Mouse (Mus musculus) right cerebral cortex, postnatal 25 days (tissue): ENCODE results near the gene Tubb4a.
"Not testable (repeated sequence)": the region's sequence is repeated elsewhere in the genome, so short reads cannot be mapped to it uniquely, and the experiment has no call there.

Experiments used
- DNase-seq: peaks from one replicate; pipeline ENCODE4 v3.0.0; 2022

Gene Tubb4a

GRCm38 (mm10) chr17:57087049-57087832 is at the start of gene Tubb4a:
Gene Tubb4a (minus strand): TSS chr17:57087782.
- peak; percentile 86 for DNase-seq

- DNase-seq = no peak
Observed at GRCm38 (mm10) chr17:57135635-57136034, 48.1 kb upstream of the Tubb4a start.

DNA sequence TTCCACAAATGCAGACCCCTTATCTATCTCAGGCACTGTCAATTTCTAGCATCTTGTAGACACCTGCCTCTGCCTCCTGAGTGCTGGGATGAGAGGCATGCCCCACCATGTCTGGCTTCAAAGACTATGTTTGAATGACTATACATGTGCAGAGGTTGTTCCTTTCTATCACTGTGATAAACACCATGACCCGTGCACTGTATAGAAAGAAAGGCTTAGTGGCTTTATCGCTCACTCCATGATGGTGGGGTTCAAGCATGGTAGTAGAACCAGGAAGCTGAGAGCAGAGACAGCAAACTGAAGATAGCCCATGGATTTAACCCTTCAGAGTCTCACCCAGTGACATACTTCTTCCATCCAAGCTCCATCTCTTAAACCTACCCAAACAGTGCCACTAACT is 47.1 kb upstream of the Tubb4a start:
- DNase-seq = no peak

GRCm38 (mm10) chr17:57134021-57134420 is 46.4 kb upstream of the Tubb4a start:
- DNase-seq = not testable (repeated sequence)

- no peak for DNase-seq
Observed at GRCm38 (mm10) chr17:57131793-57132192, 44.2 kb upstream of the Tubb4a start.

GRCm38 (mm10) chr17:57125853-57126622 is 38.5 kb upstream of the Tubb4a start:
- no peak for DNase-seq

GRCm38 (mm10) chr17:57124792-57125191 is 37.2 kb upstream of the Tubb4a start:
- no peak for DNase-seq

DNA sequence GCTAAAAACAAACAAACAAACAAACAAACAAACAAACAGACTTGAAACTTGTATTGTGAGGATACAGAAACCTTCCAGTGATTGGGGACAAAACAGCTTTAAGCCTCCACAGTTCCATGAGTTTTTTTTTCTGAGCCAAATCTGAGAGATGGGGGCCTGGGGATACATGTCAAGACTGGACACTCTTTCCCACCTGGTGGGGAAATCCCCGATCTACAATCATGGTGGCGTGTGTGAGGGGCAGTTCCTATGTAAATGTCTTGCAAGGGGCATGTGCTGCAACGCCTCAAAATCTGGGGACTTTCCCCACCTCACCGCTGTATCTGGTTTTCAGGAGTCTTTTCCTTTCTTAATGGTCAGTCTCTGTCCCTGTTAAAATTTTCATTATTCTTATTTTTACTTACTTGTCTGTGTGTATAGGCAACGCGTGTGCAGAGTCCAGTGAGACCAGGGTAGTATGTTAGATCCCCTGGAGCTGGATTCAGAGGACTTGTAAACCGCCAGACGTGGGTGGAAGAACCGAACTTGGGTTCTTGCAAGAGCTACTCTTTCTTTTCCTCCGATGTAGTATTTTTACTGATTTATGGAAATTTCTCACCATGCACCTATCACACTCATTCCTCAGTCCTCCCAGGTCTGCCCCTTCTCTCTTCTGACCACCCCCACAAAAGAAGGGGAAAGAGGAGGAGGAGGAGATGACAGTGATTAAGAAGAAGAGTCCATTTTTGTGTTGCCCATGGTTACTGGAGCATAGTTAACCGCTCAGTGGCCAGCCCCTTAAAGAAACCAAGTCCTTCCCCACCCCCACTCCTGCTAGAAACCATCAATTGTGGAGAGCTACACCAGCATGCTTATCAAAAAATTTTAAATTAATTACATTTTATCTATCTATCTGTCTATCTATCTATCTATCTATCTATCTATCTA is 35.9 kb upstream of the Tubb4a start:
- no peak for DNase-seq

- no peak for DNase-seq
Observed at GRCm38 (mm10) chr17:57121856-57122255, 34.3 kb upstream of the Tubb4a start.

DNA sequence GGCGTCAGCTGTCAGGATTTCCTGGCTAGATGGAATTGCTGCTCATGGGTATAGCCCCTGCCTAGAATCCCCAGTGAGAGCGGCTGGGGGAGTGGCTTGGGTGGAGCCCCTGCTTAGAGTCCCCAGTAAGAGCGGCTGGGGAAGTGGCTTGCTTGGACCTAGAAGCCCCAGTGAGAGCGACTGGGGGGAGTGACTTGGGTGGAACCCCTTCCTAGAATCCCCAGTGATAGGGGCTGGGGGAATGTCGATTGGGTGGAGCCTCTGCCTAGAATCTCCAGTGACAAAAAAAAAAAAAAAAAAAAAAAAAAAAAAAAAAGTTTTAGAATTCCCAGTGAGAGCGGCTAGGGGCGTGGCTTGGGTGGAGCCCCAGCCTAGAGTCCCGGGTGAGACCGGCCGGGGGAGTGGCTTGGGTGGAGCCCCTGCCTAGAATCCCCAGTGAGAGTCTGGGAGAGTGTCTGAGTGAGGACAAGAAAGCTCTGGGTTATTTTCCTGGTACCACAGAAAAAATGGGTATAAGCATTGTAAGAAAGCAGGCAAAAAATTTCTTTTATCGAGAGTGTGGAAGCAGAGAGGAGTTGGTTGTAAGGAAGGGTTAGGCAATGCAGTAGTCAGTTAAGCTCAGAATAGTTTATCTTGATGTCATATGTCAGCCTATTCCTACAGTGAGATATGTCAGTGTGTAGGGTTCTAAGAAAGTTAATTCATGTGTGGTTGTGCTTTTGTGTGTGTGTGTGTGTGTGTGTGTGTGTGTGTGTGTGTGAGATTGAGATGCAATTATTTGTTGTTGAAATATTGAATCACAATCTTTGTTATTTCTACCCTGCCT is 31.2 kb upstream of the Tubb4a start:
- DNase-seq = no peak

DNA sequence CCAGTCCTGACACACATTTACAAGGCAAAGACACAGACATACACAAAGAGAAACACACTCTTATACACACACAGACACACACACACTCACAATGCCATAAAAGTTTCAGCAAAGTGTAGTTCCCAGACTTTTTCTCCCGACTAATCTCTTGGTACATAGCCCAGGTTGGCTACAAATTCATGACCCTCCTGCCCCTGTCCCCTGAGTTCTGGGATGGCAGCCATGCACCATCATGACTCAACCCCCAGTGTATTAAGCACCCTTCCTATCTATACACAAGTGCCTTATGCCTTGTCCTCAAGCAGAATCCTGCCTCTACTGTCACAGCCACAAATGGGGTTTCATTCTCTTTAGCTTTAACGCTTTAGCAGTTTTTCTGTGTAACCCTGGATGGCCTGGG is 29.2 kb upstream of the Tubb4a start:
- DNase-seq = no peak

- DNase-seq = no peak
Observed at GRCm38 (mm10) chr17:57112768-57113474, 25.3 kb upstream of the Tubb4a start.

GRCm38 (mm10) chr17:57110005-57110404 is 22.4 kb upstream of the Tubb4a start:
- no peak for DNase-seq

GRCm38 (mm10) chr17:57108666-57109171 is 21.1 kb upstream of the Tubb4a start:
- DNase-seq = no peak

- DNase-seq = no peak
Observed at GRCm38 (mm10) chr17:57108040-57108665, 20.6 kb upstream of the Tubb4a start.

DNA sequence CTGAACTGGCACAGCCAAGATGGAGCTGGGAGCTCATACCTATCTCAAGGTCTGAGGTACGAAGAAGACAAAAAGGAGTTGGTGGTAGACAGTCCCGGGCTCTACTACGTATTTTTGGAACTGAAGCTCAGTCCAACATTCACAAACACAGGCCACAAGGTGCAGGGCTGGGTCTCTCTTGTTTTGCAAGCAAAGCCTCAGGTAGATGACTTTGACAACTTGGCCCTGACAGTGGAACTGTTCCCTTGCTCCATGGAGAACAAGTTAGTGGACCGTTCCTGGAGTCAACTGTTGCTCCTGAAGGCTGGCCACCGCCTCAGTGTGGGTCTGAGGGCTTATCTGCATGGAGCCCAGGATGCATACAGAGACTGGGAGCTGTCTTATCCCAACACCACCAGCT is 19.5 kb upstream of the Tubb4a start:
- no peak for DNase-seq

DNA sequence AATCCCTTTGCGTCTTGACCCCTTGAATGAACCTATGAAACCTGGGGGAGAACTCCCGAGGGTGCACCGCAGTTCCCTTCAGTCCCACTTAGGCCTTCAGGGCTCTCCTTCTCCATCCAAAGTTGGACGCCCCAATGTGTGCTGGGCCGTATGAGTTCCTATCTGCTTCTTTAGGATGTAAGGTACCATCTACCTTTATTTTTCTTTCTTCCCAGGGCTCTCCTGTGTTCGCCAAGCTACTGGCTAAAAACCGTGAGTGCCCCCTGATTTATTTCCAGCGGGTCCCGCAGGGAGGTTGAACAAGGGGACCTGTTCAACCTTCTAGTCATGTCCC is 18.4 kb upstream of the Tubb4a start:
- DNase-seq = no peak

- DNase-seq = peak; percentile 35
Observed at GRCm38 (mm10) chr17:57105181-57106034, 17.8 kb upstream of the Tubb4a start, which contains the start of gene Tnfsf9. Gene Tnfsf9 (plus strand): TSS chr17:57105325.

- DNase-seq = no peak
Observed at GRCm38 (mm10) chr17:57104496-57104895, 16.9 kb upstream of the Tubb4a start.

DNA sequence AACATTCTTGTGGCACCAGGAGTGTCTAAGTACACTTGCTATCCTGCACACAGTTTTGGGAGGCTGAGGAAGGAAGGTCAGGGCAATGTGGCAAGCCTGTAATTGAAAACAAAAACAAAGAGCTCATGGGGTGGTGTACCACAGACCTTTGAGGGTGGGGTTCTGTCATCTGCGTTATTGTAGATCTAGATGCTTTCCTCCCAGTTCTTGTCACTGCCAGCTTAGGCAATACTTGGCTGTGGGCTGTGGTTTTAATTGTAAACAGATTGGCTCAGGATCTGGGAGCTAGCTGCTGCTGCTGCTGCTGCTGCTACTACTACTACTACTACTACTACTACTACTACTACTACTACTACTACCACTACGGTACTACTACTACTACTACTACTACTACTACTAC is 14.7 kb upstream of the Tubb4a start:
- no peak for DNase-seq
